Mouse (Mus musculus) neural tube, embryonic 12.5 days (tissue): ENCODE measurements around the gene Fbxl3. TPM values are rescaled to one million over a fixed set of nuclear protein-coding genes. Genes with fewer than 3 reads are reported as not detected.
A peak's percentile ranks its signal among the peaks of the same experiment; 100 is the strongest.

ENCODE experiments used
- ATAC-seq: fragments of 200-750 bp; cut with Nextera tagmentation; 2 replicates; pipeline ENCODE4 v1.8.0; 2017; ENCODE audit warnings: low read depth, mild to moderate bottlenecking, moderate TSS enrichment, moderate library complexity; ENCODE audit not compliant: low FRiP score
- H3K27ac ChIP-seq: fragments of 300-500 bp; sonication (generic); 2 replicates; pipeline ENCODE4 v1.5.1; 2016
- H3K27me3 ChIP-seq: fragments of 300-500 bp; sonication (generic); replicated peaks from 2 replicates; pipeline ENCODE4 v1.6.1; 2016; ENCODE audit warnings: mild to moderate bottlenecking
- H3K36me3 ChIP-seq: fragments of 300-500 bp; sonication (generic); 2 replicates; pipeline ENCODE4 v1.6.1; 2016; ENCODE audit warnings: mild to moderate bottlenecking
- H3K4me1 ChIP-seq: fragments of 300-500 bp; sonication (generic); 2 replicates; pipeline ENCODE4 v1.6.1; 2016
- H3K4me2 ChIP-seq: fragments of 300-500 bp; sonication (generic); replicated peaks from 2 replicates; pipeline ENCODE4 v1.6.1; 2016; ENCODE audit warnings: mild to moderate bottlenecking
- H3K4me3 ChIP-seq: fragments of 300-500 bp; sonication (generic); 2 replicates; pipeline ENCODE4 v1.5.1; 2016
- H3K9ac ChIP-seq: fragments of 300-500 bp; sonication (generic); 2 replicates; pipeline ENCODE4 v1.6.1; 2016; ENCODE audit warnings: mild to moderate bottlenecking
- H3K9me3 ChIP-seq: fragments of 300-500 bp; sonication (generic); 2 replicates; pipeline ENCODE4 v1.6.1; 2016; ENCODE audit warnings: mild to moderate bottlenecking
- WGBS: fragments of 180-500 bp; shearing (Covaris S2); methylation state at CpG from one replicate; pipeline ENCODE4 v1.1.7; 2016; 5-methylcytosine and 5-hydroxymethylcytosine counted together
- polyA plus RNA-seq: library from polyadenylated mRNA; unstranded; fragments of >200 nt; fragmentation: Nextera tagmentation; extraction: Ambion mirVana; gene quantifications from 2 replicates; pipeline ENCODE4 v1.2.1, GENCODE M21; 2016

Gene Fbxl3
- polyA plus RNA-seq, 1 experiment from 2014 or later, result 29.8 TPM

DNA sequence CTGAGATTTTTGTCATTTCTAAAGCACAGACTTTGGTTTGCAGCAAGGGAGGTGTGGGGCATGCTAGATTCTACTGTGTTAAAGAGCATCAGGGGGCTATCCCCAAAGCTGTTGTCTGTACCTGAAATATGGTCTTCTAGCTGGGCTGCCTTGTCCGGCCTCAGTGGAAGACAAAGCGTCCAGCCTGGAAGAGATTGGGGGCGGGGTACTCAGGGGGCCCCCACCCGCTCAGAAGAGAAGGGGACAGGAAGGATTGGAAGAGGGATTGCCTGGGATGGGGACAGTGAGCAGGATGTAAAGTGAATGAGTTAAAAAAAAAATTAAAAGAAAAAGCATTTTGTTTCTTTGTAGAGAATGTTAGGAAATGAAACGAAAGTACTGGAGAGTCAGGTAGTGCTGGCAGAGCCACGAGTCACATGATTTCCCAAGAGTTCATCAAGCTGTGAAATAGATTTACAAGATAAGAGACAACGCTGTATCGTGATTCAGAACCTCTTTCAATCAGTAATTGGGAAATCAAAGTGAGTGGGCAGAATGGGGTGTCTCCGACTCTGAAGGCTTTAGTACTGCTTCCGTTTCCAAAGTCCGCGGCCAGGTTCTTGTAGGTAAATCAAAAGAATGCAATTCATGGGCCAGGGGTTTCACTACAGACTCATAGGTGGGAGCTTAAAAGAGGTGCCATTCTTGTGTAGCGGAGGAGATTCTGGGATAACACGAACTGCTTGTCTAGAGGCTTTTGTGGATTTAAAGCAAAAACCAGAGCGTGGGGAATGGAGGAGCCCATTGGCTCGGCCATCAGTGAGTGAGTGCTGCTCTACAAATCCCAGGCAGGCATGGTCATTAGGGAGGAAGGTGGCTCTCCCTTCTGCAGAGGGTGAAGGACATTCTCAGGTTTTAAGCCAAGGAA lies 21.1 kb downstream of the Fbxl3 start:
- H3K27me3 ChIP-seq, result no peaks in the 10 kb centered on the region
- H3K36me3 ChIP-seq, result peaks cover 38% of the 10 kb centered on the region
- H3K9me3 ChIP-seq, result no peaks in the 10 kb centered on the region
- H3K4me2 ChIP-seq, result no peak overlapping the region
- no peak overlapping the region for H3K27ac ChIP-seq
- no peak overlapping the region for H3K9ac ChIP-seq
- ATAC-seq, result no peak
- WGBS, result 88% methylated on average over 16 of the region's 16 CpGs
- no peak overlapping the region for H3K4me3 ChIP-seq
- H3K4me1 ChIP-seq, result no peaks in the 10 kb centered on the region

DNA sequence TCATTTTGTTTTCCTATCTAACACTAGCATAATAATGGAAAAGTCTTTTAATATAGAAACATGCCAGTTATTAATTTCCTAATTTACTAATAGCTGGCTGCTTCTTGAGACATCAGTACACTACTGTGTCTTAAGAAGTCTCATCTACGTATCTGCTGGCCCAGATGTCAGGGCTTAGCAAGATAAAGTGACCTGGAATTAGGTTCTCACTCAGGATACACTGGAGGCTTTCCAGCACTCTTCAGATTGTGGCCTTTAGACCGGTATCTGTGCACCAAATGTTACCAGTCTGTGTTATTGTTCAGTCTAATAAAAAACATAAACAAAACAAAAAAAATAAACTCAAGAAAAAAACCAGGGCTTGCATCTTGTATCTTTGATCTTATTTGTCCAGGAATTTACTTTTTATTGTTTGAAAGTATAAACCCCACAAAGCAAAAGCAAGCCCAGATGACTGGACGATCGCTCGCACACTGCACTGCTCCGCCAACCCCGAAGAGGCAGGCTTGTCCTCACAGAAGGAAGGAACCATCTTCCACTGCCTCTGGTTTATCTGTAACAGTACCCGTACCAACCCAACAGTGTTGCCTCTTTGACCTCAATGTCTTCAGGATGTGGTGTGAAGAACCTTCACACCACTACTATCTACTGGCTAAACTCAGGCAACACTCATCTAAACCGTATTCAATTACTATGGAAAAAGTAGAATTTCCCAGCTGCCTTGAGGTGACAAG lies 21.9 kb downstream of the Fbxl3 start:
- Histone ChIP-seq H3K9ac (no peak overlapping the region), H3K9me3 (no peaks in the 10 kb centered on the region), H3K27ac (no peak overlapping the region), H3K4me1 (no peaks in the 10 kb centered on the region), H3K36me3 (peaks cover 37% of the 10 kb centered on the region), H3K4me3 (no peak overlapping the region), H3K4me2 (no peak overlapping the region), H3K27me3 (no peaks in the 10 kb centered on the region)
- 93% methylated on average over 9 of the region's 9 CpGs for WGBS
- ATAC-seq, result no peak

DNA sequence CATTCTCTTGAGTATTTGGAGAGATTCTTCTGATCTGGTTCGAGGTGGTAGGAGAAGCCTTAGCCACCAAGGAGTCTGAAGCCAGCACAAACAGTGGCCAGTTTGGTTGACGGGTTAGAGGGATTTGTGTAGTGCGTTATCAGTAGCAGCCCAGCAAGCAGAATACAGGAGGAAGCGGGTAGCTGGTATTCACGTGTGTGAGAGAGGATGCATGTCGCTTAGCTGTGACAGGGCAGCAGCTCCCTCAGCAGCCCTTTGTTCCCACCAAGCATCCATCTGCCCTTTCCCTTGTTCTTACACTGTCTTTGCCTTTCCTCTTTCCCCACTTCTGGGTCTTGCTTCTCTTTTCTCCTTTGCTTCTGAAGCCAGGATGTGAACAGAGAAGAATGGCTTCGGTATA lies 24.2 kb downstream of the Fbxl3 start:
- Histone ChIP-seq H3K27me3 (no peaks in the 10 kb centered on the region), H3K4me2 (no peak overlapping the region), H3K4me3 (no peak overlapping the region), H3K9me3 (no peaks in the 10 kb centered on the region), H3K4me1 (peaks cover 5% of the 10 kb centered on the region), H3K36me3 (peaks cover 42% of the 10 kb centered on the region), H3K27ac (no peak overlapping the region), H3K9ac (no peak overlapping the region)
- 78% methylated on average over 7 of the region's 7 CpGs for WGBS
- no peak for ATAC-seq

DNA sequence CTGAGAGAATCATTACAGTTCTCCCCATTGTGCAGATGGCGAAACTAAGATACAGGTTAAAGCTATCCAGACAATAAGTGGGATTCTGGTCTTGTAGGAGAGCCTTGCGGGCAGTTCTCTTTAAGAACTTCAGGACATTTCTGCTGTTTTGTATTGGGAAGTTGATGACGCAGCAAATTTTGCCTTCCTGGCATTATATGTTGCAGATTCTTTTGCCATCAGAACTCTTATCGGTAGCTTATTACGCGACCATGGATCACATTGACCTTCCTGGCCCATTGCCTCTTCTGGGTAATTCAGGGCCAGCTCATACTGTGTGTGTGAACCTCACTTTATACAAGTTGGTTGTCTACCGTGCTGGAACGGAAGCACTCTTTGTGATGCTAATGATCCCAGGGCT lies 25.5 kb downstream of the Fbxl3 start:
- Histone ChIP-seq H3K4me1 (peaks cover 5% of the 10 kb centered on the region), H3K27me3 (no peaks in the 10 kb centered on the region), H3K4me2 (no peak overlapping the region), H3K36me3 (peaks cover 39% of the 10 kb centered on the region), H3K27ac (no peak overlapping the region), H3K9me3 (no peaks in the 10 kb centered on the region), H3K9ac (no peak overlapping the region), H3K4me3 (no peak overlapping the region)
- WGBS, result 85% methylated on average over 8 of the region's 8 CpGs
- no peak for ATAC-seq

DNA sequence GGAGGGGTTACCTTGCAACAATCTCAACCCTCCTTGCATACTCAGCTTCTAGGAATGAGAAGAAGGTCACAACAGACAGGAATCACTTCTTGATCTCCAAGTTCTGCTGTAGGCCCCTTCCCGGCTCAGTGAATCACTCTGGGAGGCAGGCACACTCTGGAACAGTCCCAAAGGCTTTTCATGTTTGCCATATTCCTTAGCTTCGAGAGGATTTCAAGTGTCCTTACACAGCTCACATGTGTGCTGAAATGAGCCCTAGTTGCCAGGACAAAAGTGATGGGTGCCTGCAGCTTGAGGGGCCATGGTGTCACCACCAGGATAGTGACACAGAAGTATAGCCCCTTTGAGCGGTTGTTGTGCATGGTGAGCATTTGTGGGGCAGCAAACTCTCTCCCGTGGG lies 26.6 kb downstream of the Fbxl3 start:
- no peaks in the 10 kb centered on the region for H3K9me3 ChIP-seq
- ATAC-seq, result no peak
- no peak overlapping the region for H3K9ac ChIP-seq
- no peak overlapping the region for H3K4me3 ChIP-seq
- H3K27me3 ChIP-seq, result no peaks in the 10 kb centered on the region
- WGBS, result 93% methylated on average over 4 of the region's 4 CpGs
- no peak overlapping the region for H3K27ac ChIP-seq
- peaks cover 28% of the 10 kb centered on the region; the same call in 1 of the 2 replicates for H3K36me3 ChIP-seq
- peaks cover 5% of the 10 kb centered on the region for H3K4me1 ChIP-seq
- H3K4me2 ChIP-seq, result no peak overlapping the region

DNA sequence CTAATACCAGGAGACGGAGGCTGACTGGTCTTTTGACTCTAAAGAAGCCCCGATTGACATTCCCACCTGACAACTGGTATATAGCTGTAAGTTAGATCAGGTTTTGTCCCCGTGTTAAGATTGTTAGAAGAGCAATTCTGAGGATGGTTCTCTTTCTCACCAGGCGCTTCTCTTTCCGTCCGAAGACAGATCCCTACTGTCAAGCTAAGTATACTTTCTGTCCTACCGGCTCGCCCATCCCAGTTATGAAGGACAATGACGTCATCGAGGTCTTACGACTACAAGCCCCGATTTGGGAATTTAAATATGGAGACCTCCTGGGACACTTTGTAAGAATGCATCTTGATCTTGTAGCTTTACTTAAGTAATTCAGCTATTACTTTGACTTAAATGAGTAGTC lies 27.9 kb downstream of the Fbxl3 start:
- no peaks in the 10 kb centered on the region for H3K27me3 ChIP-seq
- H3K9me3 ChIP-seq, result no peaks in the 10 kb centered on the region
- H3K4me1 ChIP-seq, result peaks cover 5% of the 10 kb centered on the region
- no peak overlapping the region for H3K9ac ChIP-seq
- whole genome bisulfite sequencing, result 93% methylated on average over 12 of the region's 12 CpGs
- H3K4me3 ChIP-seq, result no peak overlapping the region
- peaks cover 21% of the 10 kb centered on the region; the same call in 1 of the 2 replicates for H3K36me3 ChIP-seq
- ATAC-seq, result no peak
- no peak overlapping the region for H3K27ac ChIP-seq
- no peak overlapping the region for H3K4me2 ChIP-seq

DNA sequence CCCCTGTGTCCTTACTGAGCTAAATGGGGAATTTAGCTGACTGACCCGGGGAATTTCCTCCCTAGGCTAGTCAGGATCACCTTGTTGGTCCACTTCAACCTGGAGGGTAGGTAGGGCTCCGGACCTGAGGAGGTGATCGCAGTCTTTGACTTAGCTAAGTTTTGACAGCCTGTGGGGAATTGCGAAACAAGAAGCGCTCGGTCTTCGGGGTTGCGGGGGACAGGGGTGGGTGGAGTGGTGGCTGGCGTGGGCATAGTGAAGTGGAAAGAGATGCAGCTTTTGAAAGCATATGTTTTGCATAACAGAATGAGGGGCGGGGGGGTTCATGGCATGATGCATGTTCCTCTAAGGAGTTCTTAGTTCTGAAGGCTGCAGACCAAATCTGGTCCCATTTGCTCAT lies 28.6 kb downstream of the Fbxl3 start:
- Histone ChIP-seq H3K4me1 (peaks cover 5% of the 10 kb centered on the region), H3K9ac (peak overlapping the region; percentile 69), H3K27ac (no peak overlapping the region), H3K36me3 (peaks cover 21% of the 10 kb centered on the region; the same call in 1 of the 2 replicates), H3K4me3 (peak overlapping the region; percentile 63), H3K27me3 (no peaks in the 10 kb centered on the region), H3K4me2 (peak overlapping the region; percentile 85), H3K9me3 (no peaks in the 10 kb centered on the region)
- WGBS, result 5% methylated on average over 10 of the region's 10 CpGs
- ATAC-seq, result no peak

DNA sequence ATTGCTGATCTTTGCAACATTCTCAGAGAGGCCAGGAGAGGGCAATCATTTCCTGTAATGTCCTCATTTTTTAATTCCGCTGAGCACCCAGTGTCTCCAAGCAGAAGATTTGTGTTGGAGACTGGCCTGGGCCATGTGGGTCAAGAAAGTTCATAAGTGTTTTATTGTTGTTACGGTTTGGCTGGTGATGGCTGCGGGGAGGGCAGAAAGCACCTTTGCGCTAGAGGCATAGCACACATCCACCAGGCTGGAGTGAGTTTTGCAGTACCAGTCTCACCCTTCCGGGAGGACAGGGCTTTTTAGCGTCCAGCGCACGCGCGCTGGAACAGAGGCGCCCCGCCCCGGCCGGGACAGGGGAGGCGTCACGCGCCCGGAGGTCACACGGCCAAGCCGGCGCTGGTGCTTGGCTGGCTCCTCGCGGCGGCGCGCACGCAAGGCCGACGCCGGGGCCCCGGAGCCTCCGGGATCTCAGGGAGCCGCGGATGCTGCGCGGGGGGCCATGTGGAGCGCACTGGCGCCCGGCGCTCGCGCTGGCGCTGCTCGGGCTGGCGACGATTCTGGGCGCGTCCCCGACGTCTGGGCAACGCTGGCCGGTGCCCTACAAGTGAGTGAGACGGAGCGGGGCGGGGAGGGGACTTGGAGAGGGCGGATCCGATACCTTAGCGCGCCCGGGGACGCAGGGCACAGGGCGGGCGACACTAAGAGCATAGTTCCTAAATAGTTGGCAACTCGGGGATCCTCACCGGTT lies 29.3 kb downstream of the Fbxl3 start, which contains the start of gene Cln5:
TSS of gene Cln5 (plus strand) at position 353 of the 748 bp plus-strand sequence.
- Histone ChIP-seq H3K36me3 (peaks cover 17% of the 10 kb centered on the region; the same call in 1 of the 2 replicates), H3K4me2 (peak within 1 kb of the TSS; percentile 85), H3K4me3 (peak within 1 kb of the TSS; percentile 63), H3K9ac (peak within 1 kb of the TSS; percentile 69), H3K27me3 (no peaks in the 10 kb centered on the region), H3K27ac (peak within 1 kb of the TSS; percentile 50; the same call in 1 of the 2 replicates), H3K9me3 (no peaks in the 10 kb centered on the region), H3K4me1 (peaks cover 8% of the 10 kb centered on the region)
- ATAC-seq, result peak; percentile 98
- WGBS, result 1% methylated on average over 65 of the region's 65 CpGs

DNA sequence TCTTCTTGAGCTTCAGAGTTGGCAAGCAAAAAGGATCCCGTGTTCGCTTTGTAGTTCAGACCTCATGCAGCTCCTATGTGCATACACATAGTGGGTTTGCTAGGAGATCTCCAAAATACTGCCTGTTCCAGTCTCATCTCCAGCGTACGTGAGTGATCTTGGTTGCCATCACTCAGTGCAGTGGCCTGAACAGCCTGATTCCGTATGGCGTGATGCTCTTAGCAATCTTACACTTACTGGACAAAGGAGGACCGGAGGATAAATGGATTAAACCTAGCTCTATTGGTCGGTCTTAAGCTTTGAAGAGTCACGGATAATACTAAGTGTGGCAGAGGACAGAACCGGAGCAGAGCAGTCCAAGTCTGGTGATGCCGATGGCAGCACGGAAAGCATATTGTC lies 29.9 kb downstream of the Fbxl3 start:
- no peaks in the 10 kb centered on the region for H3K27me3 ChIP-seq
- WGBS, result 18% methylated on average over 12 of the region's 12 CpGs
- H3K36me3 ChIP-seq, result peaks cover 11% of the 10 kb centered on the region; the same call in 1 of the 2 replicates
- peak overlapping the region; percentile 63 for H3K4me3 ChIP-seq
- no peaks in the 10 kb centered on the region for H3K9me3 ChIP-seq
- peaks cover 8% of the 10 kb centered on the region for H3K4me1 ChIP-seq
- peak; percentile 79 for ATAC-seq
- H3K27ac ChIP-seq, result peak overlapping the region; percentile 50; the same call in 1 of the 2 replicates
- H3K4me2 ChIP-seq, result peak overlapping the region; percentile 85
- peak overlapping the region; percentile 69 for H3K9ac ChIP-seq

DNA sequence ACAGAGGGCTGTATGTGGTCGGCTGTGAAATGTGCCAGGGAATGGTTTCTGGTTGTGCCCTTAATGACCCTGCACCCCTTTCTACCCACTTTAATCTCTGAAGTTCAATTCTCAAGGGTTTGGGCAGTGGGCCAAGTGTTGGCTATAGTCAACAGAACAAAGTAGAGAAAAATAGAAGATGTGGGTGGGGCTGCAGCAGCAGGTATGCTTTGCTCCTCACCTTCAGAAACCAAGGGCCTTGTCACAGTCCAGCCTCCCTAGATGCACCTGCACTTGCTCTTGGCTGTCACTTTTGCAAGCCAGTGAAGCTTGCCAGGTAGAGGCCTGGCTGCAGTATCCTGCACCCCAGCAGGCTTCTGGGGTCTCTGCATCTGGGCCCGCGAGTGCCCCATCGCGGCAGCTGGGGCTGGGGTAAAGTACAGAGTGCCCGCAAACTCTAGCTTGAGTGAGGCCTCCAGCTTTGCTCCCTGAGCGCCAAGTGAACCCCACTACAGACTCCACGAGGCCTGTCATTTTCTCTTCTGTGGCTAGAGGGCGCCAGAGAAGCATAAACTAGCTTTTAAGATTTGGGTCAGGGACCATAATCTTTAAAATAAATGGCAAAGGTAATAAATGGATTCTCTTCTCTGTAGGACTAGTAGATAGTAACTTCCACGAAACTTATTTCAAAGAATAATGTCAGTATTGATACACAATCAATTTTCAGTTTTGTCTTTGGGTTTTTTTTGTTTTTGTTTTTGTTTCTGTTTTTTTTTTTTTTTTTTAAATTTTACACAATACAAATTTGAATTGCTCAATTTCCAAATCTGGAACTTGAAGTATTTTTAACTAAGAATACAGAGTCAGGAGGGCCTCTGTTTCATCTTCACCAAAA lies 33.8 kb downstream of the Fbxl3 start:
- Histone ChIP-seq H3K27me3 (no peaks in the 10 kb centered on the region), H3K4me1 (peaks cover 2% of the 10 kb centered on the region; the same call in 1 of the 2 replicates), H3K9me3 (no peaks in the 10 kb centered on the region), H3K27ac (no peak overlapping the region), H3K4me3 (no peak overlapping the region), H3K36me3 (no peaks in the 10 kb centered on the region), H3K9ac (no peak overlapping the region), H3K4me2 (no peak overlapping the region; the same call in 1 of the 2 replicates)
- 15% methylated on average over 10 of the region's 10 CpGs for WGBS
- no peak for ATAC-seq

DNA sequence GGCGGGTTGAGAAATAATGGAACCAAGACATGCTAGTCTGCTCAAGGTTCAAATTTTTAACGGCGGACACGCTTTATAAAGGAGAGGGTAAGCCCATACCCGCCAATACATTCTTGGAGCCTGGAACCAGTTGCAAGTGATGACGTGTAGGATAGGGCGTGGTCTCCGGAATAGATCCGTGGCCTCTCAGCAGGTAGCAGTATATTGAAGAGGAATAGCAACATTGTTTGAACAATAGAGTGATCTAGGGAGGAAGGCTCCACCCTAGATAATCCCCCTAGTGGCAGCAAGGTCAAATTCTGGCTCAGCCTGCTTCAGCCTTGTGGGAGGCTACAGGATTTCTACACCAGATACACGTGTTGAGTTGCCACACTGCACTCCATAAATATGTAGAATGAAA lies 39.9 kb downstream of the Fbxl3 start:
- Histone ChIP-seq H3K4me2 (no peak overlapping the region), H3K9ac (no peak overlapping the region), H3K4me3 (no peak overlapping the region), H3K4me1 (no peaks in the 10 kb centered on the region), H3K36me3 (no peaks in the 10 kb centered on the region), H3K27me3 (no peaks in the 10 kb centered on the region), H3K27ac (no peak overlapping the region), H3K9me3 (no peaks in the 10 kb centered on the region)
- 86% methylated on average over 10 of the region's 10 CpGs for WGBS
- ATAC-seq, result no peak
